Mouse (Mus musculus) induced T-regulatory cell, adult 2 months (primary cell): ENCODE measurements around the gene Sept9.

Experiments
- DNase-seq: peaks from one replicate; pipeline ENCODE4 v3.0.0-alpha.2; 2012; ENCODE audit warnings: low read depth

Sept9 gene

GRCm38 (mm10) chr11:117347256-117347655 lies 147.8 kb downstream of the Sept9 start:
- DNase-seq, result no peak

GRCm38 (mm10) chr11:117348429-117349103 lies 149.1 kb downstream of the Sept9 start:
- peak; percentile 48 for DNase-seq

- DNase-seq, result peak; percentile 74
These were observed 150.2 kb downstream of the Sept9 start for GRCm38 (mm10) chr11:117349429-117350363.

- DNase-seq, result no peak
These were observed 151.2 kb downstream of the Sept9 start for GRCm38 (mm10) chr11:117350462-117351222.

- no peak for DNase-seq
These were observed 153.7 kb downstream of the Sept9 start for GRCm38 (mm10) chr11:117353126-117353525.

- DNase-seq, result no peak
These were observed 154.6 kb downstream of the Sept9 start for GRCm38 (mm10) chr11:117354107-117354506.

GRCm38 (mm10) chr11:117356937-117357336 lies 157.5 kb downstream of the Sept9 start:
- DNase-seq, result peak; percentile 25

GRCm38 (mm10) chr11:117357916-117358639 lies 158.6 kb downstream of the Sept9 start:
- peak; percentile 99 for DNase-seq

- DNase-seq, result peak; percentile 29
These were observed 159.7 kb downstream of the Sept9 start for GRCm38 (mm10) chr11:117359161-117359560.

GRCm38 (mm10) chr11:117359870-117360269 lies 160.4 kb downstream of the Sept9 start:
- DNase-seq, result peak; percentile 86

GRCm38 (mm10) chr11:117360561-117360960 lies 161.1 kb downstream of the Sept9 start:
- peak; percentile 26 for DNase-seq

GRCm38 (mm10) chr11:117362307-117362706 lies 162.8 kb downstream of the Sept9 start:
- peak; percentile 64 for DNase-seq

- DNase-seq, result no peak
These were observed 164.5 kb downstream of the Sept9 start for GRCm38 (mm10) chr11:117363918-117364317.

GRCm38 (mm10) chr11:117366426-117366825 lies 167.0 kb downstream of the Sept9 start:
- peak; percentile 80 for DNase-seq

- DNase-seq, result peak; percentile 40
These were observed 167.4 kb downstream of the Sept9 start for GRCm38 (mm10) chr11:117366861-117367357.

GRCm38 (mm10) chr11:117367937-117368336 lies 168.5 kb downstream of the Sept9 start:
- no peak for DNase-seq

- no peak for DNase-seq
These were observed 169.9 kb downstream of the Sept9 start for GRCm38 (mm10) chr11:117369347-117369746.

GRCm38 (mm10) chr11:117370262-117370850 lies 170.9 kb downstream of the Sept9 start:
- DNase-seq, result no peak

GRCm38 (mm10) chr11:117372537-117372936 lies 173.1 kb downstream of the Sept9 start:
- no peak for DNase-seq

GRCm38 (mm10) chr11:117373195-117373594 lies 173.7 kb downstream of the Sept9 start:
- no peak for DNase-seq

GRCm38 (mm10) chr11:117373870-117374269 lies 174.4 kb downstream of the Sept9 start:
- no peak for DNase-seq
